Mouse (Mus musculus): ENCODE measurements at regions not wholly inside any gene's neighbourhood (a gene's known extent, or its start where the extent isn't known, plus 50 kb on each side); places are given as distances from the start of the nearest gene placed in this dataset.

DNA sequence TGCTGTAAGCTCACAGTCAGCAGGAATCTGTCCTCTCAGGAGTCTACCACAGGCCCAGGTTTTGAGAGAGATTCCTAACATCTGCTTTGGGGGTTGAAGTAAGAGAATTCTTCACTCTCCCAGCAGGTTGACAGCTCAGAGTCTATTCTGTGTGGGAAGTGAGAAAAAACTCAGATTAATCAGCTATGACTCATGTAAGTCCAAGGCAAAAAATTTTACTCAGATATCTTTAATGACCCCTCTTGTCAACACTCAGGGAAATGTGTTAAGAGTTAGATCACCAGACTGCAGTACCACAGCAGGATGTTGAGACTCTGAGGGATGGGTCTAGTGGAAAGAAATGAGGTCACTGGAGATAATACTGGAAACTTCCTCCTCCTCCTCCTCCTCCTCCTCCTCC is 688.4 kb downstream of the Hs3st4 start:
- ATAC-seq (ENCODE audit: low TSS enrichment) = peak; percentile 78; the same call in 1 of the 2 replicates

DNA sequence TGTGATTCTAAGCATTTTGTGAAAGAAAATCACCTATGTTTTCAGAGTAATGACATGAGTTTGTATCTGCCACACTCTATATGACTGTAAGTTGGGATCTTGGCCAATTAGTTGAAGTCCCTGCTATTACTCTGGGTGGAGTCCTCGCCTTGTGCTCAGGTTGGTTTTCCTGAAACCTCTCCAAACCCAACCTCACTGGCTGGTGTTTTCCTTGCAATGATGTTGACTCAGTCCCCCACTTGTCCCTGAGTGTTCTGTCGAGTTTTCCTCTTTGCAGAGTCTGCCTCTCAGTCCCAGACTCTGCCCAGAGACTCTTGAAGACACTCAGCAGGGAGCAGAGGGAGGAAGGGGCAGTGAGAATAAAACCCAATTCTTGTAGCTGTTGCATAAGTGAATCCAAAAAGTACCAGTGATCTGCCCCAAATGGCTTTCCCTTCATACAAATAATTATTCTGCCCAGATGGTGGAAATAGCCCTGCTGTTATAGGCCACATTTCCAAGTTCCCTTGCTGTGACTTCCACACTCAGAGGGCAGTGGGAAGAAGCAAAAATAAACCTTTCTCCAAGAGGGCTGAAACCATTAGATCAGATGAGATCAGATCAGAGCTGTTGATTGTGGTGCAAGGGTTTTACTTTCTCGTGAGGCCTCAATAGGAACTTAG is 694.3 kb downstream of the Hs3st4 start:
- no peak for ATAC-seq (ENCODE audit: low TSS enrichment)

DNA sequence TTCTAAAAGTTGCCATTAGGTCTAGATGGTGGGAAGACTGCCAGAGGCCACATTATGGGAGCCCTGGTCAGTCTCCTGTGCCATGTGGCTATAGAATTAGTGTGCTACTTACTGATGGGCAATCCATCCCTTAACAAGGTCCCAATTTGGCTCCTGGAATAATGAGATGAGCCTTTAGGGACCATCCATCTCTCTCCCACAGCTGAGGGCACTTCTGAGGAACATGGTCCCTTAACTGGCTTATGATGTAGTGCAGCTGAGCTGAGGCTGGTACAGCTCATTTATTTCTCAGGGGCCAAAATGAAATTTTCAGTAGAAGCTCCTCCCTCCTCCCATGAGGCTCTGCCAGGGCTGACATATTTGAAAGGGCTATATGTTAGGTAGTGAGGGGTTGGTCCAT is 697.9 kb downstream of the Hs3st4 start:
- no peak for ATAC-seq (ENCODE audit: low TSS enrichment)

DNA sequence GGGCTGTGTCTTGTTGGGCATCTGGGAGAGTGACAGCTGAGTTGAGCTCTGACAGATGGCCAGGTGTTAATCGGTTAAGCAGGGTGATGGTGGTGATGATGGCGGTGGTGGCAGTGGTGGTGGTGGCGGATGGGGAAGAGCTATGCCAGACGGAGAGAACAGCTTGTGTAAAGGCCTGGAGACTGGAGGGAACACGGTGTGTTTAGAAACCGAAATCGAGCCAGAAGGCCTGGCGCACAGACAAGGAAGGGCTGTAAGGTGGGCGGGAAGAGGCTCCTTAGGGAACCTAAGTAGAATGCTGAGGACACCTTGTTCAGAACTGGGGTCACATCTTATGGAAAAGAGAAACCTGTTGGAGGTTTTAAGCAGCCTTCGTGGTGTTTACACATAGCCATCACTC is 698.5 kb downstream of the Hs3st4 start:
- ATAC-seq (ENCODE audit: low TSS enrichment) = peak; percentile 75

DNA sequence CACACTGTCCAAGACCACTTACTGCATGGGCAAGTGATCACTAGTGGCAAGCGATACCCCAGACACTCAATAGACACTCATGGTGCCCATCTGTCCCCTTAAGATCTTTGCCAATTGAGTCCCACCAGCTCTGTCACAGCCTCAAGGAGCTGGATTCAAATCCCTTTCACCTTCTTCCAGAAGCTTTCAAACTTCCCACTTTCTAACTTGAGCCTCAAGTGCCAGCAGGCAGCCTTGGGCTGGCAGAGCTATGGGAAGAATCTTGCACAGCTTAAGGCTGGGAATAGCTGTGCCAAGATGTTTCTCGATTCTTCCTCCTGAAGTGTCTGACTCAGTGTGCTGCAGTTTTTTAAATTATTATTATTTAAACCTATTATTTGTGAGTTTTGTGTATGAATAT is 699.2 kb downstream of the Hs3st4 start:
- peak; percentile 51 for ATAC-seq (ENCODE audit: low TSS enrichment)

DNA sequence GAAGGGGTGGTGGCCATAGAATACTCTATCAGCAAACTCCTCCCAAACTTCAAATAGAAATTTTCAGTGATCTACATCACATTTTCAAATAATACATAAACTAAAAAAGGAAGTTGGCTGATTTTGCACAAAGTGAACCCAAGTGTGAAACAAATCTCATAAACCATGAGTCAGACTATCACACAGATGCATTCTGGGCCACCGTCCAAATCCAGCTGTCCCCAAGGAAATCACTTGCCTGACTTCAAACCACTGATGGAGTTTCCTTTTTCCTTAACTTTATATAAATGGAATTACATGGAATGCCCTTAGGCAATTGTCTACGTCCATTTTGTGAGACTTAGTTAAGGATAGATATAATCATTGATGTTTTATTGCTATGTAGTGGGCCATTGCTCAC is 702.8 kb downstream of the Hs3st4 start:
- ATAC-seq (ENCODE audit: low TSS enrichment) = no peak

DNA sequence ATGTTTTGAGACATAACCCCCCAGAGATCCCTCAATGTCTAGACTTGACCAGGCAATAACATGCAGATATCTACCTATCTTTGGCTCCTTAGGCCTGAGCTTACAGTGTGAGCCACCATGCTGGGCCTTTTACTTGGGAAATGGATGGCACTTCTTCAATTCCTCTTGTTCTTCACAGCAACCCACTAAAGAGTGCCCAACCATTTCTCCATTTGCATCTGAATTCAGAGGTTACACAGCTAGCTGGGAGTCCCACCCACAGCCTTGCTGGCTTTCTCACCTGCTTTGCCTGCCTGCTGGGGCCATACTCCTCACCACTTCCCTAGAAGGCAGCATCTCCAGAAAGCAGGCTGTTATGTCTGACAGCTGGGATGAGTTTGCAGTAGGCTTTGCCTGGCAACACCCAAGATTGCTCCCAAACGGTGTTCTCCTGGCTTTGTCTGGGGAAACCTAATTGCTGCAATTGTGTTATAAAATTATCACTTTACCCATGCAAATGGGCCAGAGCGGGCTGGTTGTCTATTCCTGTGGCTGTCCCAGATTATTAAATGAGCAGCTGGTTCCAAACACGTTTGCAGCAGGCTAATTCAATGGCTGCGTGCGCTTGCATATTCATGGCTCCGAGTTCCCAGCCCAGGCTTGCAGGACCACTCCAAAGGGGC is 721.6 kb downstream of the Hs3st4 start:
- peak; percentile 76 for ATAC-seq (ENCODE audit: low TSS enrichment)

DNA sequence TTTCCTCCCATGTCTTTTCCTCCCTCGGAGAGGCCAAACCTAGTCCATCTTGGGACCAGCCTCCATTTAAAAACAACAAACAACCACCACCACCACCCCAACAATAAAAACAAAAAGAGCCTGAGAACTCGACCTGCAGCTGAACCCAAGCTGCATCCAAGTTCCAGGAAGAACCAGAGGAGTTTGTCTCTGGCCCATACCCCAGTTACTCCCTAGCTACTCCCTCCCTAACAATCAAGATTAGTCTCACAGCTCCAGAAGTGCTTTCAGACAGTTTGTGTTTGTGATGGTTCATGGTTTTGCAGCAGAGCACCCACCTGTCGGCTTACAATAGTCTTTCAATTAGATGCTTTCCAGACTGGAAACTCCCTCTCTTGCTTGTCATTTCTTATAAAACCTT is 724.5 kb downstream of the Hs3st4 start:
- ATAC-seq (ENCODE audit: low TSS enrichment) = no peak

DNA sequence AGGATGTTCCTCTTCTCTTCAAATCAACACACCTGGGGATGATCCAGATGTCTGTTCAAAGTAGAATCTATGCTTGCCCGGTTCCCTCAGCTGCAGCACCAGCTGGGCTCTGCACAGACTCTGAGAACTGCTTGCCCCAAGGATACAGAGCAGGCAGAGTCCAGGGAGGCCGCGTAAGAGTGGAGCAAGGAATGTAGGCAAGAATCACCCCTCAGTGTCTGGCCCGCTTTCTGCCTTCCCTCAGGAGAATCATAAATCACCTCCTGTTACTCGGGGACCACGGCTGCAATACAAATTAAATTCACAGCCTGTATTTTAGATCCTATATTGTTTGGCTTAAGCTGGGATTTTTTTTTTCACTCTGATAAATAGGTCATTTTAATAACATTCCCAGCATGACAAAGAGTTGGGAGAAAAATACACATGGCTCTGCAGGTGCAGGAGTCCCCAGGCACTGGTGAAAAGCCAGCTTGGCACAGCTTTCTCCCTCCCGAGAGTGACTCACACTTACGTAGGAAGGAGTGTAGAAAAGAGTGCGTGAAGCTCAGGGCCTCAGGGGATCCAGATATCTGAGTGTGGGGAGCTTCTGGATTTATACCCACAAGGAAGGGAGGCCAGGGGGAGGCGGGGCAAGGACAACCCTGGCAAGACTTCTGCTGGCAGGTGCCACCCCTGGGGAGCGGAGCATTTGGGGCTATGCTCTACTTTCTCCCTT is 726.3 kb downstream of the Hs3st4 start:
- ATAC-seq (ENCODE audit: low TSS enrichment) = peak; percentile 90

DNA sequence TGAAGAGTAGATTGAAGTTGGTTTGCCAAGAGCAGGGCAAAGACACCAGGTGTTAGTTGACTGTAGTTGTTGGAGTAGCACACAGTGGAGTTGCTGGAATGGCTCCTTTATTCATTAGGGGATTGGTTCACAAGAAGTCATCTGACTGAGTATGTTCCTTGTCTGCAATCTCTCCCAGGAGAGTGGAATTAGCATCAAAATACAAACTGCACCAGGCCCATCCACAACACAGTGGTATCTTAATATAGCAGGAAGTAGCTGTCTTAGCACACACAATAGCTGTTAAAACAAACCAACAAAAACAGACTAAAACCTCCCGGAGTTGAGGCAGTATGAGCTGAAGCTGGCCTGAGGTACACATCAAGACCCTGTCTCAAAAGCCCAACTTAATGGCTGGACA is 723.5 kb upstream of the Kdm8 start:
- ATAC-seq (ENCODE audit: low TSS enrichment) = no peak

DNA sequence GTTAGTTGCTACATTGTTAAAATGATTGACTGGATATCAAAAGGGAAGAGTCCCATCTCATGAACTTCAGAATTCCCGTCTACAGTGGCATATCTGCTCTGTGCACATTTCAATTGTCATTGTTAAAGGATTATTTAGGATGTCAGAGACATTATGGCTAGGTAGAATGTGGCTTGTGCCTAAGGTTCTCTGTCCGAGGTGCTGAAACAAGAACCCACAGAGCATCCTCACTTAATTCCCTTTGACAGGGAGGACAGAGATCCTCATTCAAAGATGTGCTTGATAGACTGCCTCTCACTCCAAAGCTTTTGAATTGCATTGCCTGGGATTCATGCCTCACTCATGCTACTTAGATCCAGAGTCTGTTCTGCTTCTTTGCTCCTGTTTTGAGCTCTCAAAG is 702.4 kb upstream of the Kdm8 start:
- ATAC-seq (ENCODE audit: low TSS enrichment) = no peak

DNA sequence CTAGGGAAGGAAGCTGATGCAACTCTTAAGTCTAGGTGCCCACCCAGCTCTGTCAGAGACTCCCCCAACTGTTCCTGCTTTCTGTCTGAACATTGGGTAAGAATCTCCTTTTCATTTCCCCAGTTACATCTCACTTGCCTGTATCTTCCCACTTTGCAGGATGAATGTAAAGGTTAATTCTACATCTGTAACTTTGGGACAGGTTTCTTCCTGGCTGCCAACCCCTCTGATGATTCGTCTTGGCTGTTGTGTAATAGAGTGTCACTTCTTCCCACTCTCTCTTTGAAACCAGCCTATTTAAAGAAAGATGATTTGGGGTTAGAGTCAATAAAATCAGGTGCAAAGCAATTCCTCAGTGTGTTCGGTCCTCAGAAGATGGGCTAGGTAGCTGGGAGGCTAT is 698.2 kb upstream of the Kdm8 start:
- ATAC-seq (ENCODE audit: low TSS enrichment) = peak; percentile 28; the same call in 1 of the 2 replicates

DNA sequence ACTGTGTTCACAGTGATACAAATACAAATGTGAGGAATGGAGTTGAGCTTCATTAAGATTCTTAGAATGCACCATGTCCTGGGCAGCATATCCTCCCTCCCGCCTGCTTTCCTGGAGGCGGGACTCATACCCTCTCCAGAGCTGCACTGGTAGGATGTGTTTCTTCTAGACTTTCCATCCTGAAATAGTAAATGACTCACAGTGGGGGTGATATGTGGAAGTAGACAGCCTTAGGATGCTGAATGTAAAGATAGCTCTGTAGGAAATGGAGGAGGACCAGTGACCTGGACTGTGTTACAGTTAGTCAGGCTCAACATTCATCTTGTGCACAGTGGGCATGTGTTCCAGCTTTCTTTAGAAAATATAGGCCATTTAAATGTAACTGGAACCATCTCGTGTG is 696.1 kb upstream of the Kdm8 start:
- ATAC-seq (ENCODE audit: low TSS enrichment) = peak; percentile 95

DNA sequence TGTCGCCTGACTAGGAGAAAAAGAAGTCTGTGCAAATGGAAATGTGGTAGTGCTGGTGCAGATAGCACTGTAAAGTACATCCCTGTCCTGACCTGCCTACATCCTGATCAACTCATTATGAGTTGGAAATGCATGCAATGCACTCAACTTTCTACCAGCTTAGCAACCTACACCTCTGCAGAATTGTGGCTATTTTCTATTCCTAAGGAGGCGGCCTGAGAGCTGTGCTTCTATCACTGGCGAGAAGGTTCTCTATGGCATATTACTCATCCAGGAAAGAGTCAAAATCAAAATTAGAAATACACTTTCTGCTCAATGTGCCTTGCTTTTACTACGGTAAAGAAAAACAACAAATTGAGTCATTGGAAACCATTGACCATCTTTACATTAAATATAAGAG is 685.4 kb upstream of the Kdm8 start:
- ATAC-seq (ENCODE audit: low TSS enrichment) = peak; percentile 93

DNA sequence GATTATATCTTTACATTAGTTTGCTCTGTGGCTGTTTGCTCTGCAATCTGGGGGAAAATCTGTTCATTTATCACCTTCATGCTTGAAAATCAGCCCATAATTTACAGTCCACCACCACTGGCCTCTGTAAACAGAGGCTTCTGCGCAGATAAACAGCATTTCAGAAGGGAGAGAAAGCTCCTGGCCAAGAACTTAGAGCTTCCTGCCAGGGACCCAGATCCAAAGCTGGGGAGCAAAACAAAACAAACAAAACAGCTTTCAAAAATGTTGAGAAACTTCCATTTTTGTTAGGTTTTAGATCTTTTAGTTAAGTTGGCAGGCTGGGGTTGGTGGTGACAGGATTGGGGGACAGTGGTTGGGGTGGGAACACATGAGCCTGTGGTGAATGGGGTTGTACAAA is 666.7 kb upstream of the Kdm8 start:
- no peak for ATAC-seq (ENCODE audit: low TSS enrichment)

DNA sequence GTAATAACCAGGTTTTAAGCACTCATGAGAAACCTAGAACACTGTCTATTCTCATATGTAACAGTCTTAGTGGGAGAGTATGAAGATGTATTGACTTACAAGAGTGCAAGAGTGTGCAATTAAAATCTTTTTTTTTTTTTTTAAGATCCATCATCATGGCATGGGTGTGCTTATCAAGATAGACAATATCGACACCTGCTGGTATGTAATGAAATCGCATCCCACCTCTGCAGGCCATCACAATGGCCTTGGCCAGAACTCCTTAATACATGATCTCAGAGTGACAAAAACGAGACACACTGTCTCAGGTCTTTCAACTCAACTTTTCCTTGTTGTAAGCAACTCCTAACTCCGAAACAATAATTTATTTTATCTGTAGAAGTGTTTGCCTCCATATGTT is 661.7 kb upstream of the Kdm8 start:
- ATAC-seq (ENCODE audit: low TSS enrichment) = peak; percentile 55; the same call in 1 of the 2 replicates

DNA sequence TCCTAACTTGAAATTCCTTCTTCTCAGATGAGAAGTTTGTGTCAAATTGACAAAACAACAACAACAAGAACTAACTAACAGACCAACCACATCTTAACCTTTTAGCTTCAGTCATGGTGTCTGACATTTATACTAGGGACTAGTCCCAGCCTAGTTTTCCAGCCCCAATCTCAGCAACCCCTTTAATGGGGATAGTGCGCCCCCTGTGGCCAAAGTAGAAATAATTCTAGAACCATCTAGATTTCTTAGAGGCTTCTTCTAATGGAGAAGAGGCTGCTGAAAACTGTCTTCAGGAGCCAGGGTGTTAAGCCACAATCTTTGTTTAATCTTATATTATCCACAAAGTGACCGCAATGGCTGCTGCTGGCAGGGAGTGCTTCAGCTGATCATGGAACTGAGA is 659.5 kb upstream of the Kdm8 start:
- ATAC-seq (ENCODE audit: low TSS enrichment) = no peak

DNA sequence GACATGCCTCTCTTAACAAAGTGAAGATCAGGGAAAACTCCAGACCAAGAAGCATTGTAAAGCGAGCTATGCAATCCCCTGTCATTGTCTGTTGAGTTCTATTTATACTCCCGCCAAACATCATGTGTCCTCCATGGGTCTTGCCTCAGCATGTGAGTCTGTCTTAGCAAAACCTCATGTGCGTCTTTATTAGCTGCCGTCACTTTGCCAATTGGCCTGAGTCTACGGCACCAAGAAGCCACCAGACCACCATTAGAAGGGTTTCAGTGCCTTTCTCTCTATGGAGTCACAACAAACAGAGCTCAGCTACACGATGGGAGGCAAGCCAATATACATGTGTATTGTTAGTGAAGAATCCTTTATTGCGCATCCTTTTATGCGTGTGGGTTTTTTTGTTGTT is 658.6 kb upstream of the Kdm8 start:
- no peak for ATAC-seq (ENCODE audit: low TSS enrichment)

DNA sequence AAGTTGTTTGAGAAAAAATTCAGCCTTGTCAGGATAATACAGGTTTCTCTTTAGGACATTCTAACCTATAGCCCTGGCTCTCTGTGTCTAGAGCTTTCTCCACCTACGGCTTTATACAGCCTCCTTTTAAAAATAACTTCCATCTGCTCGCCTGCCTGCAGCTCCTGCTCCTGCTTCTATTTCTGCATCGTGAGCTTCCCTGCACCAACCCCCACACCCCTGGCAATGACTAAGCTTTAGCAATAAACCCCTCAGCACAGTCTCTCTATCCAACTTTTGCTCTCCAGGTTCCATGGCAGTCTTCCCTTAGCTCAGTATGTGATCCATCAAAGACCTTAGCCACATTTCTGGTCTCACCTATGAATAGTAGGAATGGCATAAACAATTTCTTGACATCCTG is 655.7 kb upstream of the Kdm8 start:
- peak; percentile 98 for ATAC-seq (ENCODE audit: low TSS enrichment)

DNA sequence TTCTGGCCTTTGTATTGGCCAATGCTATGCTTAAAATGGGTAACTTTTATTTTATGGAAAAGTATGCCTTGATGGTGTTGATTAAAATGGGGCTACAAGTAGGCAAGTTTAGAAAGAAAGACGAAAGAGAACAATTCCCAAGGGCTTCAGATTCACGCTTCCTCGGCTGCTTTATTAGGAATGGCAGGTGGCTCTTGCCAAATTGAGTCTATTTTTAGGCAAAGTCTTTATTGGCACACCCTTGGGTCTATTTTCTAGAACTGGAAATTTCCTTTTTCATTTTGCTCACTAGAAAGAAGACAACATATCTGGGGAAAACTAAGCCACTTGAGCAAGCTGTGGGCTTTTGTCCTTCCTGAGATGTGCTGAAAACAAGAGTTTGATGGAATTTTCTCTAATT is 641.4 kb upstream of the Kdm8 start:
- ATAC-seq (ENCODE audit: low TSS enrichment) = no peak

DNA sequence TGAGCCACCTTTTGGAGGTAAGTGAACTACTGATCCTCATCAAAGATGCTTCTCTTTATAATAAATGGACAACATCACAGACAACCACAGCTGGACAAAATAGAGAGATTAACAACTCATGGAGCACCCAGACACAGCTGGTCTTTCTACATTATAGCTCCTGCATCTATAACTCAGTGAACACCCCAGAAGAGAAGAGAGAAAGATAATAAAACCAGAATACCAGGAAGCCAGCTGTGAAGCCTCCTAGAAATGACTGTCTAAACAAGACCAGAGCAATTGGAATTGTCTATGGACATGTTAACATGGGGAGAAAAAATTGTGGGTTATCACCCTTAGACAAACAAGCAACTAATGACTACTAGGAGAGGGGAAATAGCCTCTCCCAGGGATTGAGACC is 609.8 kb upstream of the Kdm8 start:
- no peak for ATAC-seq (ENCODE audit: low TSS enrichment)

DNA sequence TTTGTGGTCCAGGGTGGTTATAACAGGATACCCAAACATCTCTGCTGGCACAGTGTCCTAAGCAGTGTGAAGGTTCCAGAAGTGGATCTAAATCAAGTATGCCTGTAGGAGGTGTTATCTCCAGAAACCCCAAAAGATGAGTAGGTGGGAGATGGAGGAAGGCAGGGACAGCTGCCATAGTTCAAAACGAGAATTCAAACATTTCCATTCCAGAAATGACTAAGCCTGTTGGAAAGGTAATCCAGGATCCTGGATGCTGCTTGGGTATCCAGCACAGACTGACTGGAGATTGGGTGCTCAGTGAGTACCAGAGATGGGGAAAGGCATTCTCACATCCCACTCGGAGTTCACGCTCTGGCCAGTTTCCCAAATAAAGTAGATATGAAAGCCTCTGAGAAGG is 607.9 kb upstream of the Kdm8 start:
- peak; percentile 97 for ATAC-seq (ENCODE audit: low TSS enrichment)

DNA sequence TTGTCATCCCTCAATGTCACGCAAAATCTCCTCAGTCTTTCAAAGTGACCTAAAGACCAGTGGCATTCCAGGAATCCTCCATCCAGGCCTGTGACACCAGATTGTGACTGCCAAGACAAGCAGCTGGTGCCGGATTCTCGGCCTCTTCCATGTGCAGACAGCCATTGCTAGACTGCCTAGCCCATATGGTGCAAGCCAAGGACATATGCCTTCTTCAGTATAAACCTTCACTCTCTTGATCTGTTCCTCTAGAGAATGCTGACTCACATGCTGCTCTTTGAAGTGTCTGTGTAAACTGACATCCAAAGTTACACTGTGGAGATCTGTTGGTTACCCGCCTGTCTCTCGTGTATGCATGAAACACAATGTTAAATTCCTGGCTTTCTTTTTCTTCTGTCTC is 589.4 kb upstream of the Kdm8 start:
- ATAC-seq (ENCODE audit: low TSS enrichment) = peak; percentile 89

Measured in frontal cortex, adult (tissue).